Mouse (Mus musculus) CD4-positive, CD25-positive, alpha-beta regulatory T cell, adult 2 months (primary cell): ENCODE results near the gene Ugdh.
"Not testable (repeated sequence)": the region's sequence is repeated elsewhere in the genome, so short reads cannot be mapped to it uniquely, and the experiment has no call there.

Experiments used
- DNase-seq: peaks from one replicate; pipeline ENCODE4 v3.0.0-alpha.2; 2012; ENCODE audit warnings: low read depth, low spot score

The Ugdh gene

DNA sequence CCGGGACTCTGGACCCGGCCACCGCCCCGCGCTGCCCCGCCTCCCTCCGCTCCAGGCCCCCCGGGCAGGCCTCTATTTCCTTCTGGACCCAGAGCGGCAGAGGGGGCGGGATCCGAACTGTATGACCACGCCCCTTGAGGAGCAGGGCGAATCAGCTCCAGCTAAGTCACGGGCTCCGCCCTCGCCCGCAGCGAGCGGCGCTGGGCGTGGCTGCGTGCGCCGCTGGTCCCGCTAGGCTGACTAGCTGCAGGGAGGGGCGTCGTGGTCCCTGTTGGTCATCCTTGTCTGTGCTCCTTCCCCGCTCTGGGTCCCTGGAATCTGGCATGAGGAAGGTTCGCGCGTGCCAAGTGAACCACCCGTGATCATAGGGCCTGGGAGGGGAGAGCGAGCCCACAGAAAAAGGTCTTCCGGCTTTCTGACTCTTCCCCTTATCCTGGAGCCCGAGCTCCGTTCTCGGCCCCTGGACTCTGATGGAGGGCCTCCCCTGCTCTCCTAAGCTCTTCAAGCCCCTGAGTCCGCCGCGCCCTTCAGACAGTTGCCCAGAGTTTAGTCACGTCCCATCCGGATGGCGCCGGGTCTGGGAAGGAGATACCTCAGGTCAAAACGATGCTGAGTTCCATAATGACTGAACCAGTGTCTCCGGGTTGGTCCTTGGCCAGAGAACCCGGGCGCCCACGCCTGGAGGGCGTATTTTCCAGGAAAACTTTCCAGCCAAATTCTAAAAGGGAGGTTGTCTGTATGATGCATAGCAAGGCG, at the start of gene Ugdh:
Gene Ugdh, minus strand, starts transcription at position 144 of the 756 bp plus-strand sequence.
- peak; percentile 97 for DNase-seq

DNA sequence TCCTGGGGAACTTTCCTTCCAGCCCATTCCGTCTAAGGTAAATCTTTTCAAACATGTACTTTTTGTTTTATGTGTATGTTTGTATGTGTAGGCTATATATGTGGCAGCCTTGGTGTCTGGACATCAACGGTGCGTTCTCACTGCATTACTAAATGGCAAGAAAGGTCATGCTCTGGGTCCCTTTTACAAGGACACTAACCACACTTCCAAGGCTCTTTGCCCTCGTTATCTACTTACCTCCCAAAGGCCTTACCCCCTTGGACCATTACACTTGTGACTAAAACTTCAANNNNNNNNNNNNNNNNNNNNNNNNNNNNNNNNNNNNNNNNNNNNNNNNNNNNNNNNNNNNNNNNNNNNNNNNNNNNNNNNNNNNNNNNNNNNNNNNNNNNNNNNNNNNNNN, 47.2 kb upstream of the Ugdh start:
- no peak for DNase-seq

DNA sequence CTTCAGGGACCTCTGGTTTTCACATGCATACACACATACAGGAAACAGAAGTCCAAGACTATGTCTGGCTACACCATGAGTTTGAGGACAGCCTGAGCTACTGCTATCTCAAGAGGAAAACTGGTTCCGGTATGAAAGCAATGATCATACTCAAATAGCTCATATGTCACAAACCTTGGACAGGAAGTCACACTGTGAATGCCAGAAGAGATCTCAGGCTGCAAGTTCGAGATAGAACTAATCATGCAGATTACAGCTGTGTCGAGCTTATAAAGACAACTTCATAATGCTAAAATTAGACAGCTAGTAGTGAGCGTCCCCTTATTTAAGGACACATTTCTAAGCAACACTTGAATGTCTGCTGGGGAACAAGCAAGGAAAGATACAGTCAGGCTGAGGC, 44.8 kb upstream of the Ugdh start:
- DNase-seq, result no peak

DNA sequence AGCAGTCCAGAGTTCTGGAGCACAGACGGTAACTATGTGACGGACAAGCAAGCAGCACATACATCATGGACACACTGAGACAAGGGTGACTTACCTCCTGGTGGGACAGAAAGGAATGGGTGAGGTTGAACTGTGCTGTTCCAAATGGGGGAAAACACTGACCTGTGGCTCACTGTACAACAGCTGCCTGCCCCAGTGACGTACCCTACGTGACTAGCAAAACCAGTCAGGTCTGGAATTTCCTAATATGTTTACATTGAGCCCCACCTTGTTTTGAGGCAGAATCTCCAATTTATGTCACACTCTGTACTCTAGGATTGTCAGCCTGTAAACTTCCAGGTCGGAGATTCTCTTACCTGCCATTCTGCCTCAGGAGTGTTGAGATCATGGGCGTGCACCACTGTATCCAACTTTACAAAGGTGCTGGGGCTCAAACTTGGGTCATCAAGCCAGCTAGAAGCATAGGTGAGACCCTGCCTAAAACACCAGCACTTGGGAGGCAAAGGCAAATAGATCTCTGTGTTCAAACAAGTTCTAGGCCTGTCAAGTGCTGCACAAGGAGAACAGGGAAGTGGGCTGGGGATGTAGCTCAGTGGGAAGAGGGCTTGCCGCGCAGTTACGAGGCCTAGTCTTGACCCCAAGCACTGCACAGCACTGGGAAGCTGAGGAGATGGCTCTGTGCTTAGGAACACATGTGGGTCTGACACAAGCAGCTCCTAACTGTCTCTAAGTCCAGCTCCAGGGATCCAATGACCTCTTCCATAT, 44.1 kb upstream of the Ugdh start:
- DNase-seq, result no peak

DNA sequence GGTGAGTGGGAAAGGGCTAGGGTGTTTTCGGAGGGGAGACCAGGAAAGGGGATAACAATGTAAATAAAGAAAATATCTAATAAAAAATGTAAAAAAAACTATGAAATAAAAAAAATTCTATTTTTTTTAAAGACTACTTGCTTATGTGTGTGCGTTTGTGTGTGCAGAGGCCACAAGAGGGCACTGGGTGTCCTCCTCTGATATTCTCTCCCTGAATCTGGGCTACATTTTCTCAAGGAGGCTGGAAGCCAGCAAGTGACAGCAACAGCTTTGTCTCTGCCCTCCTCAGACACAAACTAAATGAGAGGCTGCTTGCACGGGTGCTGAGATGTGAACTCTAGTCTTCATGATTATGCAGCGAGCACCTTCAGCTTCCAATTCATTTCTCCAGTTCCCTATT, 42.5 kb upstream of the Ugdh start:
- DNase-seq, result peak; percentile 62

DNA sequence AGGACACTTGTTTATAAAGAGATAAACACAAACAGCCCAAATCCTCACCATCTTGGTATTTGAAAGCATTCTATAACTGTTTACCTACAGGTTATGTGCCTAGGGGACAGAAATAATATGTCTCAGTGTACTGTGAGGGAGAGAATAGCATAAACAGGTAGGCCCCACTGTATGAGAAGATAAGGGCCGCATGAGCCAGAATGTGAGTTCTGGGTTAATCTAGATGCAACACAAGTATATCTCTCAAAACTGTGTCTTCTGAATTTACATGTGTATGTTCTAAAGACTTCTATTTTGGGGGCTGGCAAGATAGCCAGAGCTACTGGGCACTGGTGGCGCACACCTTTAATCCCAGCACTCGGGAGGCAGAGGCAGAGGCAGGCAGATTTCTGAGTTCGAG, 41.0 kb upstream of the Ugdh start:
- DNase-seq, result not testable (repeated sequence)

DNA sequence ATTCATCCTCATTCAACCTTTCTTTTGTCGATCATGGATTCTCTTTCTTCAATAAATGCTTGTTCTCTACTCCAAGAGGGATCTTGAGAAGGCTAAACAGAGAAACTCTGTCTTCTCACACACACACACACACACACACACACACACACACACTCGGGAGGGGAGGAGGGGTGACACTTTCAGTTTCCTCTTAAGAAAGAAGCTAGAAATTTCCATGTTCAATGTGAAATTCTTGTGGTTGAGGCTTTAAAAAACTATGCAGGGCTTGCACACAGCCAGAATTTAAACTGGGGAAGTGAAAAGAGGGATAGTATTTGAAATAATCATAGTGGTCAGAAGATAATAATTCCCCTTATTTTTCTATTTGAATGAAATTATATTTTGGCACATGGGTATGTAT, 40.1 kb upstream of the Ugdh start:
- DNase-seq, result peak; percentile 24

DNA sequence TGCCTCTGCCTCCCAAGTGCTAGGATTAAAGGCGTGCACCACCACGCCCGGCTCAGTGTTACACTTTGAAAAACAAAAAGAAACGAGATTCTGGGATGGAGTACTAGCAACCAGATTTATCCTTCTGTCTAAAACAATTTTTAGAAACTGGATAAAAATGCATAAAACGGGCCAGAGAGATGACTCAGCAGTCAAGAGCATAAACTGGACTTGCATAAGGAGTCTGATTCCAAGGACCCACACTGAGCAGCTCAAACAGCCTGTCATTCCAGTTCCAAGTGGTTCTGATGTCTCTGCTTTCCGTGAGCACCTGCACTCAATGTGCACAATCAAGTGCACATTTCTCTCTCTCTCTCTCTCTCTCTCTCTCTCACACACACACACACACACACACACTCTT, 34.0 kb upstream of the Ugdh start:
- DNase-seq, result no peak

DNA sequence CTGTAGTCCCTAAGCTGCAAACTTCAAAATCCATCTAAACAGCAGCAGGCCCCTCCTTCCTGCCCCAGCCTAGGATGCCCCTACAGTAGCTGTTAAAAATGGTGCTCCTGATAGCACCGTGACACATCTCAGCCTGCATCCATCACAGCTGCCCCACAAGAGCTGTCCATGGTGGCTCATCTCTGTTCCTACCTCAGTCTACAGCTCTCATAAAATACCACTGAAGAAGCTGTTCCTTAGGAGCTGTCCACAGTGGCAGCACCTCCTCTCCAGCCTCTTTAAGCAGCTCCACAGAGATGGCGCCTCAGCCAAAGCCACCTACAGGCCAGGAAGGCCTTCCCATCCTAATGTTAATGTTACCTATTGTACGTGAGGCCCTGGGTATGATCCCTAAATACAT, 31.2 kb upstream of the Ugdh start:
- no peak for DNase-seq

DNA sequence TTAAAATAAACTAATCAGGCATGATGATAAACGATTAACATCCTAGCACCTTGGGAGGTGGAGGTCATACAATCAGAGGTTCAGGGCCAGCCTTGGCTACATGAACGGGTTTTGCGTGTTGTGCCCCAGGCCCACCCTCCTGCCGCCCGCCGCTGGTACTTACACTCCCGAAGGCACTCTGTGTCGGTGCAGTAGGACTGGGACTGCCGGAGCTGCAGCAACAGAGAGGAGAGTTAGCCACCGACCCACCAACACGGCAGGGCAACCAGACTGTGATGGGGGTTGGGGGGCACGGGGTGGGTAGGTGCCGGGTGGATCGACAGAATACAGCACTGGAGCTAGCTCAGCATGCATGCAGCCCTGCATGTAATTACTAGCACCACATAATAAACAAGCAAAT, 24.6 kb upstream of the Ugdh start:
- no peak for DNase-seq

DNA sequence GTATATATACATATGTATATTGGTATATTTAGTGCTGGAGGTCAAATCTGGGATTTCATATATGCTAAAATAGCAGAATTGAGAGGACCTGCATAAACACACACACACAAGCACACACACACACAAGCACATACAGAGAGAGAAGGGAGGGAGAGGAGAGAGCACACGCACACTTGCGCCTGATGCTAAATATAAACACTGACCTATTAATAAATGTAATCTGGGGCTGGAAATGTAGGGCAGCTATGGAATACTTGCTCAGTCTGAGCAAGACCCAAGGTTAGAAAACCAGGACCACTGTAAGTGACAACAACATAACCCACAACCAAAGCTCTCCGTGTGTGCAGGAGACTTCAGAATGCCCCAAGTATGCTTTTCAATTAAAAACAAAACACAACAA, 23.7 kb upstream of the Ugdh start:
- DNase-seq, result no peak

DNA sequence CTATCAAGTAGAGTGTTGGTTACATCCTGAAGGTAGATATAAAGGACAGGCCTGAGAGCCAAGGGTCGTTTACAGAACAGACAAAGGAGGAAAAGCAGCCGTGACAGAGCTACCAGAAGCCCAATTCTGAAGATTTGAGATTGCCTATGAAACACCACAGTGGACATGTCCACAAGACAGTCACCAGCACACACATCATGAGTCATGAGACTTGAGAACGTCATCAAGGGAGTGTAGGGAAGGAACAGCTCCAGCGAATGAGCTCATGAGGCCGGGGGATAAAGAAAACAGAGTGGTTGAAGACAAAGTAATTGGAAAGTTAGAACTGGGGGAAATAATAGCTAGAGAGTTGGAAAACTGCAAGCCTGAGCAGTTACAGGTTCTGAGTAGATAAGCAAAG, 22.1 kb upstream of the Ugdh start:
- DNase-seq, result no peak

DNA sequence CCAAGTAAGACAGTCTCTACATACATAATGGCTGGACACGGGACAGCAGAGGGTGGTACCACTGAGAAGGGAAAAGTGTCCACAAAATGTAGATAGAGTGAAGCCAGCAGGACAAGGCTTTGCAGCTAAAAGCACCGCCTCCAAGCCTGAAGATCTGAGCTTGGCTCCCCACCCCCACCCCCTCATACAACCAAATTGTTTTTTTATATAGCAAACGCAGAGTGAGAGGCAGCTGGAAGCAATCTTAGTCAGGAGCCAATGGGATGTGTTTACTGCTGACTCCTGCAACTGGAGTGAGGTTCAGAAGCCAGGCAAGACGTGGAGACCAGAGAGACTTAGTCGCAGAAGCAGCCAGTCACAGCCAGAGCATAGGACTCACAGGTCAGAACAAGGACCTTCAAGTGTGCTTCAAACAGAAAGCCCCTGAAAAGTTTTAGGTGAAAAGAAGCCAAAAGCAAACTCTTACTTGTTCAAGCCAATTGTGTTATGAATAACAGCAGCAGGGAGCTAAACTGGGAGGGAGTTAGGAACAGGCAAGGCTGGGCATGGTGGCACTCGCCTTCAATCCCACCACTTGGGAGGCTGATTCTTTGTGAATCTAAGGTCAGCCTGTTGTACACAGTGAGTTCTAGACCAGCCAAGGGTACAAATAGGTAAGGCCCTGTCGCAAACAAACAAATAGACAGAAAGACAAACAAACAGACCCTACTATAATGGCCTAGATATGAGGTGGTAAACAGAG, 21.5 kb upstream of the Ugdh start:
- DNase-seq, result no peak

DNA sequence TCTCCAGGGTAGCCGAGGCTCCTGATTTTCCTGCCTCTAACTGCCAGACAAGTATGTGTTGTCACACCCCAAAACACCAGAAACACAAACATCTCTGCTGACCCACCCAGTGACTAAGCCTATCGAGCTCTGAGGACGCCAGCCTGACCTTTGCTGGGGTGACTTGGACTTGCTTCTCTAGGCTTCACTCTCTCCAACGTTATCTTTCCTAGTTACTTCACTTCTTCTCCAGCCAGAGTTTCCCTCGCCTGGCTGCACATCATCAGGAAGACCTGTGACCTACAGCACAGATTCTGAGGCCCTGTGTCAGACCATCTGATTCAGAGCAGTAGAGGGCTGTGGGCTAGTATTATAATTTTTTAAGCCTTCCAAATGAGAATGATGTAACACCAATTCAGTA, 19.0 kb upstream of the Ugdh start:
- DNase-seq, result no peak

DNA sequence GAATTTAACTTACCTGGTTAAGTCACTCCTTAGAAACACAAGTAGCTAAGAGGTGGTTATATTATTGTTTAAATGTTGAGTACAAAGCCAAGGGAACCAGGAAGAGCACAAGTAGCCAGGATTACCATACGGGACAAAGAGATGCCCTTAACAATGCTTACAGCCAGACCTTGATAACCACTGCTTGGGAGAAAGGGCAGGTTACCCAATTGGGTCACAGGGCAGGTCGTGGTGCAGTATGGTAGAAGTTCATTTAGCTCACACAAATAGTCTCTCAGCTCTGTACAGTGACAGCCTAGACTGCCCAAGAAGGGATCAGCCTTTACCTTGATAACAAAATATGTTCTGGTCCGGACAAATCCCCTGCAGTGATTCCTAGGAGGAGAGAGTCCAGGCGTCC, 13.2 kb upstream of the Ugdh start:
- no peak for DNase-seq

DNA sequence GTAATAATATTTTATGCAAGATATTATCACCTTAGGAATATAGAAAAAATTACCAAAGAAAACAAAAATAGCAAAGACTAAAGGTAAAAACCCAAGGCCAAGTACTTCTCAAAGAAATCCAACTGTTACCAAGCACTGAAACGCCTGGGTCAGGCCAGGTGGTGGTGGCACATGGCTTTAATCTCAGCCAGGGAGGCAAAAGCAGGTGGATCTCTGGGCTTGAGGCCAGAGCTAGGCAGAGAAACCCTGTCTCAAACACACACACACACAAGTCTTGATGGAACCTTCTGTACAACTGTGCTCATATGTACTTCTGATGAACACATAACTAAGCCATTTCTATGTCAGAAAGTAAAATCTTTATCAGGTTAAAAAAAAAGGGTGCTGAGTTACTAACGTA, 12.1 kb upstream of the Ugdh start:
- DNase-seq, result no peak

DNA sequence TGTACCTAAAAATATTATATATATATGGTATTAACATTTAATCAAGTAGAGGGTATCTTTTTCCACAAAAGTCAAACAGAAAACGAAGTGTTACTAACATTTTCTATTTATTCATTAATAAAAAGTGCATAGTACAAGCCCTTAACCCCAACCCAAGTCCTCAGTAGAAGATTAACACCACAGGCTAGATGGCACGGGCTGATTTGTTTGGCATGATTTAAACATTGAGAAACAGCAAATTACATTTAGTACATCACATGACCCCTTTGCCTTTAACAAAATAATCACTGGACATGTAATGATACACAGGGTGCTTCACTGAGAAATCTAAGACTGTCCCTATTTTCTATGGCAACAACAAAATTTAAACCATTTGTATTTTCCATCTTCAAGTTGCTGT, 11.0 kb upstream of the Ugdh start:
- DNase-seq, result no peak

DNA sequence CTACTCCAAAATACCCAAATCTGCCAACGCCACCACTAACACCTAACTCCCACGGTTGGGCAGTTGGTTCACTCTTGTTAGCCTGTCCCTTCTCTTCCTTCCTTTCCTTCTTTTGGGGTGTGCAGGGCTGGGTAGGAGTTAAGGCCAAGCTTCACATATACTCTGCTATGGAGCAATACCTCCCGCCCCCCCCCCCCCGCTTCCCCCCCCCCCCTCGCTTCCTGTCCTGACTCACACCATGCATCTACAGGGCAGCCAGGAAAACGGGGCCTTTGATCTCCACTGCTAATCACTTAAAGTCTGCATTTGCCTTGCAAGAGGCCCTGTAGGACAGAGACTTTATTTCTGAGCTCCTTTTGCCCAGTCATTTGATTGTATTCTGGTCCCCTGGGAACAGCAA, 9.2 kb upstream of the Ugdh start:
- no peak for DNase-seq

DNA sequence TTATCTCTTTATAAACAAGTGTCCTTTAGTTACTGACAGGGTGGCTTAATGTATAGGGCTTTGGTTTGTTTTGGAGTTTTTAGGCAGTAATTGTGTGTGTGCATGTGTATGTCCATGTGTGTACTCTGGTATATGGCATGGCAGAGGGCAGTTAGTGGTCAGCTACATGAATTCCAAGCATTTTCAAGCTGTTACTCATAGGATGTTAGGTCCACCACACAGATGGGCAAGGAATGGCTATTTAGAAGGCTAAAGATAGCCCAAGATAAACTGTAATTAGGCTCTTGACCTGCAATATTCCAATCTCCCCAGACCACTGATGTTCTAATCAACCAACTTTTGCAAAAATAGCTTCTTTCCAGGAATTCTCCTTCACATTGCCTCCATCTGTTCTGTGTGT, 2.3 kb upstream of the Ugdh start:
- no peak for DNase-seq

DNA sequence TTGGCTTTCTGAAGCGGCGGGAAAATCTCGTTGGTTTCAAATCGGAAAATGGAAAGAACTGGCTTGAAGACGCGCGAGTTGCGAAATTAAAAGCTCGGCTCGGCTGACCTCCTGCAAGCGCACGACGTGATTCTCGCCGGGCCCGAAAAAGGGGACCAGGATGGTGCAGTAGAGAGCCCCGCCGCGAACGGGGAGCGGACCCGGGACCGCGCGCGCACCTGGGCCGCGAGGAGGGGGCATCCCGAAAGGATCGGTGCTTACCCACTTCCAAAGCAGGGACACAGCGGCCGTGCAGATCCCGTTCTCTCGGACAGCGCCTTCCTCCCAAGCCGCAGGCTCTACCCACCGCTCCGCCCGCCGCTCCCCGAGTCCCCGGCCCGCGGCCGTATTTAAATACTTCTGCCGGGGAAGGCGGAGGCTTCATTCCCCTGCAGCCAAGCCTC, 365 bp downstream of the Ugdh start:
- no peak for DNase-seq

DNA sequence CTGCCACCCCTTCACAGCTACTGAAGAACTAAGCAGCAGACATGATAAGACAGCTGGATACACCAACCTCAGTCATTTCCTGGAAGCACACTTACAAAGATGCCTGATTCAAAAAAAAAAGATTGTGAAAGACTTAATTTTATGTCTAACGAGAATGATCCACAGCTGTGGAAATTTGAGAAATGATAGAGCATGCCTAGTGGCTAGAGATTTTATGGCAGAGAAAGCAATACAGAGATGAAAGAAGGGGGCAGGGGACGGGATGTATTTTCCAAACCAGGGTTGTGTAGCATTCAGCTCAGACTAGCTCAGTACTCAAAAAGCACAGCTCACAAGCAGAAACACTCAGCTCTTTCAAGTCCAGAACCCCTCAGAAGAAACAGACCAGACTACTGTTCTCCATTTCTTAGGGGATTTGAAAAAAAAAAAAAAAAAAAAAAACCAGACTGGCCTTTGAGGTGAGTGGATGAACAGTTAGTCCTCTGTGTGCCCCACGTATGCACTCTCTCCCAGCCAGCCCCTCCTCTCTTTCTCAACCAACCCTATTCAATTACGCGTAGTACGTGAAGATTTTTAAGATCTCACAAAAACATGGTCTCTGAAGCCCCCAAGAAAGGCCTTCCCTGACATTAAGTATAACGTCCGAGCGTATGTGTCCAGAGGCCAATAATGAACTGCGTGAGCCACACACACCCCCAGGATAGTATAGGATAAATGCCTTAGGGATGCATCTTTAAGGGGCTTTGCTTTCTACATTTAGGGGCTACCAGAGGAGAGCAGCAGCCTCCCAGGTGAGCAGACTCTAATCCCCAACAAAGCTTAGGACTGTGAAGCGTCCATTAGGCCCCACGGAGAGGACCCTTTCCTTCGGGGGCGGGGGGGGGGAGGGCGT, 1.0 kb downstream of the Ugdh start:
- DNase-seq, result peak; percentile 23

DNA sequence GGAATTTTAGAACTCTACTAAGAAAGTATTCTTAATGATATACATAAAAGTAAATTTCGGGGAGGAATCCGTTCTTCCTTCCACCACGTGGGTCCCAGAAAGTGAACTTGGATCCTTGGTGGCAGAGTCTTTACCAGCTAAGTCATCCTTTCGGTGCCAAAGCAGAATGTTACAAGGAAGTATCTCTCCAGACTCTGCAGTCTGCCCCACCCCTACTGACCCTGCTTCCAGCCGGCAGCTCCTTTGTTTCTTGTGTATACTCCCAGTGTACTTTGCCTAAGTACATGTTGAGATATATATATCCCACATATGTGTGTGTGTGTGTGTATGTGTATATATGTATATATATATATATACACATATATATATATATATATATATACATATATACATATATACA, 6.3 kb downstream of the Ugdh start:
- DNase-seq, result no peak
